Mouse (Mus musculus): ENCODE measurements around the gene Eef1akmt2.

The Eef1akmt2 gene

GRCm38 (mm10) chr7:132852173-132852844 is at the start of gene Eef1akmt2:
TSS of gene Eef1akmt2 (minus strand) at chr7:132852673.
- peak; percentile 89 to 90 for DNase-seq

- no peak for DNase-seq
These were observed 48.5 kb upstream of the Eef1akmt2 start for GRCm38 (mm10) chr7:132900826-132901531.

GRCm38 (mm10) chr7:132898234-132898633 is 45.8 kb upstream of the Eef1akmt2 start:
- peak; percentile 29 to 48 for DNase-seq

- no peak for DNase-seq
These were observed 44.8 kb upstream of the Eef1akmt2 start for GRCm38 (mm10) chr7:132897258-132897657.

GRCm38 (mm10) chr7:132896206-132896815 is 43.8 kb upstream of the Eef1akmt2 start:
- DNase-seq: peak; percentile 39 to 45

GRCm38 (mm10) chr7:132894841-132895555 is 42.5 kb upstream of the Eef1akmt2 start:
- DNase-seq: peak; percentile 67 to 74

GRCm38 (mm10) chr7:132893336-132893735 is 40.9 kb upstream of the Eef1akmt2 start:
- DNase-seq: no peak

GRCm38 (mm10) chr7:132892806-132893205 is 40.3 kb upstream of the Eef1akmt2 start:
- DNase-seq: no peak

- DNase-seq: peak; percentile 91 to 93
These were observed 39.8 kb upstream of the Eef1akmt2 start for GRCm38 (mm10) chr7:132892311-132892661.

- peak in 1 of 2 experiments; percentile 87 for DNase-seq
These were observed 39.3 kb upstream of the Eef1akmt2 start for GRCm38 (mm10) chr7:132891561-132892310.

GRCm38 (mm10) chr7:132890201-132890600 is 37.7 kb upstream of the Eef1akmt2 start:
- DNase-seq: no peak

GRCm38 (mm10) chr7:132889691-132890090 is 37.2 kb upstream of the Eef1akmt2 start:
- DNase-seq: no peak

GRCm38 (mm10) chr7:132888518-132889249 is 36.2 kb upstream of the Eef1akmt2 start:
- no peak for DNase-seq

- DNase-seq: no peak
These were observed 35.6 kb upstream of the Eef1akmt2 start for GRCm38 (mm10) chr7:132888052-132888451.

- DNase-seq: no peak
These were observed 34.7 kb upstream of the Eef1akmt2 start for GRCm38 (mm10) chr7:132887019-132887804.

- peak; percentile 35 to 69 for DNase-seq
These were observed 31.6 kb upstream of the Eef1akmt2 start for GRCm38 (mm10) chr7:132884031-132884430.

GRCm38 (mm10) chr7:132882343-132882742 is 29.9 kb upstream of the Eef1akmt2 start:
- no peak for DNase-seq

GRCm38 (mm10) chr7:132880276-132880675 is 27.8 kb upstream of the Eef1akmt2 start:
- no peak for DNase-seq

GRCm38 (mm10) chr7:132875391-132876086 is 23.1 kb upstream of the Eef1akmt2 start:
- no peak for DNase-seq

- no peak for DNase-seq
These were observed 20.6 kb upstream of the Eef1akmt2 start for GRCm38 (mm10) chr7:132873043-132873442.

Data from cerebellum, postnatal 25 days (tissue).